Mouse (Mus musculus) CD4-positive, CD25-positive, alpha-beta regulatory T cell, adult 2 months (primary cell): Measurements from ENCODE around the gene Camk1d.
A peak's percentile ranks its signal among the peaks of the same experiment; 100 is the strongest.
"Not testable (repeated sequence)": the region's sequence is repeated elsewhere in the genome, so short reads cannot be mapped to it uniquely, and the experiment has no call there.

Experiments
- DNase-seq: peaks from one replicate; pipeline ENCODE4 v3.0.0-alpha.2; 2012; ENCODE audit warnings: low read depth, low spot score

Gene Camk1d

DNA sequence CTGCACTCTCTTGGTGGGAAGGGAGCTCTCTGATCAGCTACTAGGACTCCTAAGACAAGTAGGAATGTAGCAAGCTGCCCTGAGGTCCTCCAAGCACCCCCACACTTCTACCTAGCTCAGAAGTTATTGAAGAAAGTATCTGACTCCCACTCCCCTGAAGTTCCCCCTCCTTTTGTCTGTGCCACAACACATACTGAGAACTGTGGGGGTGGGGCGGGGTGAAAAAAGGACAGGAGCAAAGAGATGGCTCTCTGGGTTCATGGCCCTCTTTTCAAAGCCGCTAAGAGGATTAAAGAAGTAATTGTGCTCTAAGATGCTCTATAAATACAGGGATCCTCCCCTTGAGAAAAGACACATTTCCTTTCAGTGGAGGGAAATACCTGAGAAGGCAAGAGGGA lies 100.0 kb downstream of the Camk1d start:
- DNase-seq: peak; percentile 12

DNA sequence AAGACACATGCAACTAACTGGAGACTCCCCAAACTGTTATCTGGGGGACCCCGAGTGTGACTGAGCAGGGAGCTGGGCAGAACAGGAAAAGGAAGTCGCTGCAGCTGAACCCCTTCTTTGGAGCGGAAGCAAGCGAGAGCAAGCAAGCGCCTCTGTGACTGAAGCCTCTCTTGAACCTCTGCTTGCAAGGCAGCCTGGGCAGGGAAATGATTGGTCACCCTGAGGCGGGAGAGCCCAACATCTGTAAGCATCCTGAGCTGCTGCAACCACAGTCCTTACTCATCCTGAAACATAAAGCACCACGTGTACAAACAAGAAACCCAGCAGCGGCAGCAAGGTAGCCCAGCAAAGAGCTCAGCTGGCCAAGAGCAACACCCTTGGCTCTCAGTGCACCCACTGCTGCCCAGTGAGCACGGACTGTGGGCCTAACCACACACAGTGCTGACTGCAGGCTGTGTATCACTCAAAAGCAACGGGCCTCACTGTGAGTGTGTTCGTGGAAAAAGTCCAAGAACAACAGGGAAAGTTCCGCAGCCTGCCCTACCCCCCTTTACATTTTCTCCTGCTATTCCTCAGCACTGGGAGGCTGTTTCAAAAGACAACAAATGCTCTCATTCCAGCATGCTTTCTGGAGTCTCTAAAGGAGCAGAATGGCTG lies 100.5 kb downstream of the Camk1d start:
- DNase-seq: peak; percentile 62

DNA sequence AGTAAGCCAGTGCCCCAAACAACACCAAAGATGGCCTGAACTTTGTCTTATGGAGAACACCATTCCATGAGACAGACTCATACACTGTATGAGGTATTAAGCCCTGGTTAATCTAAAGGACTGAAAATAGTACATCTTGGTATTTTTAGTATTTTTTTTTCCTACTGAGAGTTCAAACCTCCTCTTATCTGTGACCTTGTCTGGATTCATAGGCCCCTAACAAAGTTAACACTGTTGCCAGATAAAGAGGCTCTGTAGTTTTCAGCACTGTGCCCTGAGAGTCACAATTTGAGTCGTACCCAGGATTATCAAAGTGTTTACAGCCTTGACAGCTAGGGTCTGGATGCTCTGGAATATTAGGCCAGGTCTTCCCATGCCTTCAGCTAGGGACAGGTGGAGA lies 102.7 kb downstream of the Camk1d start:
- DNase-seq: no peak

DNA sequence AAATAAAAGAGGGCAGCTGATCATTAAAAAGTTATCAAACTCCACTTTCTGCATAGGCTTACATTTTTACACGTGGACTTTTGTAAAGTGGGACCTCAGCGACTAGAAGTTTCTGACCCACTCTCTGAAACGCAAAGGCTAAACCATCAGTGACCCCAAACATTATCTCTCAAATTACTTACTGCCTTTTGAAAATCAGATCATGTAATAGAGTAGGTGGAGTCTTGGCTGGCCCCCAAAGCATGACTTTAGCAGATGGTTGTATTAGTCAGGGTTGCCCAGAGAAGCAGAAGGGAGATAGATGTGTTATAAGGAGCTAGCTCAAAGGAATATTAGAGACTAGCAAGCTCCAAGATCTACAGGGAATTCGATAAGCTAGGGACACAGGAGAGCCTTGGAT lies 103.8 kb downstream of the Camk1d start:
- DNase-seq: no peak

DNA sequence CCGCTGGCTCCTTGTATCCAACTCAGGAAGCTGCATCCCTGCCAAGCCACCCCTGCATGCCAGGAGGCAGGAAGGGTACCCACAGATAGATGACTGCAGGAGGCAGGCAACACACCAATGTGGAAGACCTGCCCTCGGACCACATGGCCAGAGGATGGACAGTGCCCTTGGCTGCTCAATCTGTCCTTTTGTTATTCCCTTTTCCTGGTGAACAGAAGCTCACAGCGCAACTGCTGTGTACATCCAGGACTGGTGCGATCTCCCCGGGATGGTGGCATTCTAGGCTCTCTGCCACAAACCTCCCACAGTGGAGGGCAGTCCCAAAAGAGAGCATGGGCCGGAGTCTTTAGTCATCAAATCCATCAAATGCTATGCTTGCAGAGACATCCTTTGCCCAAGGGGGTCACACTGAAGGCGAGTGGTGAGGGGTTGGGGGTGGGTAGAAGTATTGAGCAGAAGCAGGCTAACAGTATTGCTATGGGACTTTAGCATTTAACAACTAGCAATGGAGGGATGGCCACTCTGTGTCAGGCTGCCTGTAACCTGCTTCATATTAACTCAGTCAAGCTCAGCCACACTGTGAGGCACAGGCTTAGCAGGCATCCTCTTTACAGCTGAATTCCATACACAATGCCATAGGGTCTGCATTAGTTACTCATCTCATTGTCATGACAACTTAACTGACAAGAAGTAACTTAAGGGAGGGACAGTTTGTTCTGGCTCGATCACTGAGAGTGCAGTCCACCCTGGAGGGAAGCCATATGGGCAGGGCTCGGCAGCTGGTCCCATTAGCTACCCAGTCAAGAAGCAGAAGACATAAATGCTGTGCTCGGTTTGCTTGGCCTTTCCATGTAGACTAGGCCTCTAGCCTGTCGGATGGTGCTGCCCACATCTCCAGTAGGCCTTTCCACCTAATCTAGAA lies 106.1 kb downstream of the Camk1d start:
- DNase-seq: no peak

DNA sequence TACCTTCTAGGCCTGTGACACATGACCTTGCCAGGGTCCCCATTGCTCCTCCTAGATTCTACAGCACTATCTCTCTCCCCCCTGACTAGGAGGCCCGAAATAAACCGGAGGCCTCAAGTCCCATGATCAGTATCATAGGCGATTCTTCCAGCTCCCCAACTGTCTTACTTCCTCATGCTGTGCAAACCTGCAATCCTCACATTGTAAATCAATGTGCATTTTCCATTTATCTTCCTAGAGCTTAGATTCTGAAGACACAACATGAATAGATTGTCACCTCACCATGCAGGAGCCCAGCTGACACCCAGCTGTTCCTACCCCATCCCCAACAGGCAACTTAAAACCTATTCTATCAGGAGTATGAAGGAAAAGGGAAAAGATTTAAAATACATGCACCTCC lies 108.5 kb downstream of the Camk1d start:
- no peak for DNase-seq

DNA sequence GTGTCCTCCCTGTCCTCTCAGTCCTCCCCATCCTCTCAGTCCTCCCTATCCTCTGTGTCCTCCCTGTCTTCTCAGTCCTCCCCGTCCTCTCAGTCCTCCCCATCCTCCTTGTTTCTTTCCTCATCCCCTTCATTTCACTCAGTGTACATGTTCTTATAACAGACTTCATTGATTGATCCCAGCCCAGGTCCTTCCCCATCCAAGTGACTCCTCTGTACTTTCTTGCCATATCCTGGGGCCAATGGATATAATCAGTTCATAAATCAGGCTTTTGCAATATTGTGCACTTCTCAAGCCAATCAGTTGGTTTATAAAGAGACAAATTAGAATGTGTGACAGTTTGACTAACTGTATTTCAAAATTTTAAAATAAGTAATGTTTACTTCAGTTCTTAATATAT lies 112.3 kb downstream of the Camk1d start:
- DNase-seq: no peak

DNA sequence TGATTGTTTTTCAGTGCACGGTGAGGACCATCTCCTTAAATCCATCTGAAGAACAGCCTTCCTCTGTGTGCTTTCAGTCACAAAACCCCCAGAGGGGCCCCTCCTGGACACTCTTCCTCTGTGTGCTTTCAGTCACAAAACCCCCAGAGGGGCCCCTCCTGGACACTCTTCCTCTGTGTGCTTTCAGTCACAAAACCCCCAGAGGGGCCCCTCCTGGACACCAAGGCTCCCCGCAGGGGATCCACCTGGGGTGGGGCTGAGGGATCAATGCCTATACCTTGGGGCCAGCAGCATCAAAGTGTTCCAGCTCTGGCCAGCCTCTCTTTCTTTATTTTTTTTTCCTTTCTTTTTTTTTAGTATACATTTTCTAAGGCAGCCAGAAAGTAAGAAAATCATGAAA lies 113.1 kb downstream of the Camk1d start:
- not testable (repeated sequence) for DNase-seq

DNA sequence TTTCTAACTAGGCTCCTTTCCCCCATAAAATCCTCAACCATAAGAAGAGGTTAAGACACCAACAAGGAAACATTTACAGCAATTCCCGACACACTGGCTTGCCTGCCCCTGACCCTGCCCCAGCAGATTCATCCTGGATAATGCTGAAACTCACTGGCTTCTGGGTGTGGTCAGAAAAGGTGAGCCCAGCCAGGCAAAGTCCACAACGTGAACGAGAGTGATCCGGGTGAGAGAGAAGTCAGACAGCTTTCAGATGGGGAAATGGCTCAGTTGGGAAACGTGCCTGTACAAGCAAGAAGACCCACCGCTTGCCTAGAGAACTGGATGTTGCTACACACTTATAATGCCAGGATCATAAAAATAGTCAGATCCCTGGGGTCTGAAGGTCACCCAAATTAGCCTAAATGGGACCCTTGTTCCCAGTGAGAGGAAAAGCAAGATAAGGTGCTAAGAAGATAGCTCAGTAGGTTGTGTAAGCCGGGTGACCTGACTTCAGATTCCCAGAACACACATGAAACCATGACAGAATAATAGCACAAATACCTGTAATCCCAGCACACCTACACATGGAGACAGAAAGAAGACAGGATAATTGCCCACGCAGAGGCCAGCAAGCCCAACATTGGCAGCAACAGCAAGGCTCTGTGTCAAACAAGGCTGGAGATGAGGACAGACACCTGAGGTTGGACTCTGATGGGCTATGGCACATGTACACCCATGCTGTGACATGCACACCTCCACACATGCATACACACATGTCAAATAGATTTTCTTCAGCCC lies 113.9 kb downstream of the Camk1d start:
- DNase-seq: no peak

DNA sequence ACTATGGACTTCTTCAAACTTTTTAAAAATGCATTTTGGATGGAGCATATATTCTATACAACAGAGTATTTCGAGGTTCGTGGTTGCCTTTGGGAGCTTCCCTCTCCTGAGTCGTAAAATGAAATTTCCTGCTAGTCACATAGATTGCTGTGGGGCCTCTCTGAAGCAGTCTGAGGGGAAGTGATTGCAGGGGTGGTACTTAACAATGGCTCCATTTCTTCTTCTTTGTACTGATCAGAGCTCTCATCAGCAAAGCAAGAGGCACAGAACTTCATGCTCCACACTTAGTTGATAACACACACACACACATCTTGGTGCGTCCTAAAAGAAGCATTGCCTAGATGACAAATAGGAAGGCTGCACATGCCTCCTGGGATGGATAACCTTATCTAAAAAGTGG lies 114.6 kb downstream of the Camk1d start:
- DNase-seq: no peak

DNA sequence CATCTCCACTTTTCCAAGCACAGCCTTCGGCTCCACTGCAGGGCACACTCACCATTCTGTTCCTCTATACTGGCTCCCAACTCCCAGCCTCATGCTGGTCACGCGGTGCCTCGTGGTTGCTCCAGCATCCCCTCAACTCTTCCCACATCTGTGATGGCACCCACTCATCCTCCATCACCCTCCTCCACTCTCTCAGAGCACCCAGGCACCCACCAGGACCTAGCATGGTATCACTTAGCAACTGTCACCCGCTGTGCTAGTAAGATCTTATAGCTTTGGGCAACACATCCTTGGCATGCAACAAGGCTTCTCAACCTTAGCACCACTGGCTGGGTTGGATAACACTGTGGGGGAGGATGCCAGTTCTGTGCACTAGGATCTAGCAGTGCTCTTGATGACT lies 115.8 kb downstream of the Camk1d start:
- no peak for DNase-seq

DNA sequence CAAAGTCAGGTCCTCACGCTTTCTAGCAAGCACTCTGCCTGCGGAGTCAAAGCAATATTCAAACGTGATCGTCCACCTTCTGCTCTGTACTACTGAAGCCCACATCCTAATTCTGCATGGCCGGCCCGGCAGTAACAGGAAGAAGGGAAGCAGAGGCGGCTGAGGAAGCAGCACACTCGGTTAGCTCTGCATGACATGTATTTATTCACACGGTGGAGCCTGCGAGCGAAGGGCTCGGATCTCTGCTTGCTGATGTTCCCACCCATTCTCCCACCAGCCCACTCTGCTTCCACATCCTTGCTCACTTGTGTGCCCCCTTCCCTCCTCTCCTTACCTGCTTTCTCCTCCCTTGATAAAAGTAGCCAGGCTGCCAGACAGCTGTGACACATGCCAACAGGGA lies 117.4 kb downstream of the Camk1d start:
- peak; percentile 15 for DNase-seq

DNA sequence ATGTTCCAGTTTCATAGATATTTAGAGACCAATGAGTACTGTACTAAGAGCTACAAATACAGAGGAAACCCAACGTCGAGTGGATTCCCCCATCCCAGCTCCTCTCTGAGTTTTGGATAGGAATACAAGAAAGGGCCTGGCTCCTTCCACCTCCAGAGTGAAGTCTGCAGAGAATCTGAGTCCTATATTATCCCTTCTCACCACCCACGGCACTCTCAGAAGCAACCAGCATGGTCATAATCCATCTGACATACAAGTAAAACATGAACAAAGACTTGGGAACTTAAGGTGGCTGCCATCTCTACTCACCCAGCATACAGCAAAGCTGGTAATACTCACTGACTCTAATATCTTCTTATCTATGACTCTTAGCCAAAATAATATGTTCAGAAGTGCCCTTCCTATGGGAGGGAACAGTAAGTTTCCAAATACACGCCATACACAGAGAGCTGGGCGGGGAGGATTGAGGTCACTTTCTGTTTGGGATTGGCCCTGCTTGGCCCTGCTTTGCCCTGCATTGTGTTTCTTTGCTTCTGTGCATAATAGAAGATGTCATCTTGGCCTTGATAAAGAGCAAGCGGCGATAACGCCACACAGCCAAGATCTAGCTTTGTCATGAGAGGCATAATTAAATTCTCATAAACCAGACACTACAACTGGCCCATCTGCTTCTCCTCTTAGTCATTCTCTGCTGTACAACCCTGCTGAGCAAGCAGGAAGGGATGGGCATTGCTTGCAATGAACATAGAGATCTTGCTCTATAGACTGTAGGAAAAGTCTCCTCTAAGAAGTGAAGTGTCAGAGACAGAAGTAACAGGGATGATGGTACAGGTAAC lies 118.7 kb downstream of the Camk1d start:
- DNase-seq: no peak

DNA sequence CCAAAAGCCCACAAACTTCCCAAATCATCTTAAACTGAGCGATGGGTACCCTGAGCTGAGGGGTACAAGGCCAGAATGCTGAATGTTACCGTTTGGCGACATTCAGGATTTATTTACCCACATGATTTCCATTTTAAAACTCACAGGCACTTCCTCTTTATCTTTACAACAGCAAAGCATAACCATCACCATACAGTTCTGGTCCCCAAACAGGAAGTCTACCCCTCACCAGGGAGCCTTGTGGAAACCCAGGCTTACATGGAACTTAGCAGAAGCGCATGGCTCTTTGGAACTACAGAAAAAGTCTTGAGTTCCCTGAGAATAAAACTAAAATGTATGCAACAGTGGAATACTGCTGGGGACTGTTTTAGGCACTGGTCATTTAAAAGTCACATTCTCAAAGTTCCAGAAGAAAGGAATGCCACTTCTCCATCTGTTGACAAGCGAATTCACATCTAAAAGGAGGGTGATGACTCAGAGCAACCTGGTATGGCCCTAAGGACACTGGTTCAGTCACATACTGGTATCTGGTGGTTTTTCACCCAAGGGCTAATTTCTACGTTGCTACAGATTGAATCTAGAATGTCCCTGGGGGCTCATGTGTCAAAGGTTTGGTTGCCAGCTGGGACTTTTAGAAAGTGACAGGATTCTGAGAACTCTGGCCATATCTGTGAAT lies 121.7 kb downstream of the Camk1d start:
- no peak for DNase-seq

DNA sequence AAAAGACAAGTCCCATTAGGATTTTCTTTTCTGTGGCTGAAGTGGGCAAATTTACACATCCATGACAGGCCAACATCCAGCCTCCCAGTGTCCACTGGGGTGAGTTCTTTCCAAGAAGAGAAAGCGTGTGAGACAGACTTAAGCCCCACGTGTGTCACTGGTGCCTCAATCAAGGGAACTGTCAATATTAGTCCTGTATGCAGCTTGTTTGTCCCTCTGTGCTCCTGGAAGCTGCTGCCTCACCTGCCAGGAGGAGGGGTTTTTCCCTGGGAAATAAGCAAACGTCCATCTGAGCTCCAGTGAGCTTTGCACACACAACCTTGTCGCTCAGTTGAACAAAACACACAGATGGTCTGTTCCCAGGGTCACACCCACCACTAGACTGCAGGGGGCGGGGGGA lies 124.2 kb downstream of the Camk1d start:
- DNase-seq: no peak

DNA sequence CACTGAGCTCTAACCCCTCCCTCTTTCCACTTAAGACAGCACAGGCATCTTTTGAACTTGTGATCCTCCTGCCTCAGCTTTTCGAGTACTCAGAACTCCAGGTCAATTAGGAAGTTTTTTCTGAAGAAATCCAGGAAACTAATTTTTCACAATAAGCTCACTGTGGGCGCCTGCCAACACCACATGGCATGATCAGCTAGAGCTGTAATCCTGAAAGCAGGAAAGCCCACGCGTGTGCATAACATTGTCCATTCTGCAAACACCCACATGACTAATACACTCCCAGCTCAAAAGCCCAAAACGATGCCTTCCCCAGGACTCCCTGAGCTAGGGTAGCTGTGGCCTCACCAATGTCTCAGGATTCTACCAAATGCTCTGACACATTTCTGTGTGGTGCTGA lies 125.2 kb downstream of the Camk1d start:
- DNase-seq: no peak

DNA sequence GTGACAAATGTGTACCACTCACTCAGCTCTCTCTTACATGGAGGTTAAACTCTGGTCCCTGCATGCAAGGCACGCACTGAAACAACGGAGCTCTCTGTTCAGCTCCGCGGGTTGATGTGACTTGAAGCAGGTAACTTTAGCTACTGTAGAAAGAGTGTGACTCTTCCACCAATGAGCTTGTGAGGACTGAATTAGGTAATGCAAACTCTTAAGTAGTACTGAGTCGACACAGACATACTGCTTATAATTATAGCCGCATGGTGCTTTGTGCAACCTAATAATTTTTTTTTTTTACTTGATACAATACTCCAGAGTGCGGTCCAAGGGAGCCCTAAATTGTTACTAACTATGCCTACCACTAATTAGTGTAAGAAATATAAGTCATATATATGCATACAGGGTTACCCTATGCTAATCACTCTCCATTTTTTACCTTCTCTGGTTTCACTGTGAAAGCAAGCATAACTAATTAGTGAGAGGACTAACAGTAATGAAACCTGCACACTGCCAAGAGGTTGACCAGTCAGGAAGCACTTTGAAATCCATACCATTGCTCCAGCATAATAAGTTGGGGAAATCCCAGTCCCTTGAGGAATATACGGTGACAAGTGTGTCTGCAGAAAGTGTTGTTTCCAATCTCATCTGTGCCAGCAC lies 125.9 kb downstream of the Camk1d start:
- DNase-seq: no peak

DNA sequence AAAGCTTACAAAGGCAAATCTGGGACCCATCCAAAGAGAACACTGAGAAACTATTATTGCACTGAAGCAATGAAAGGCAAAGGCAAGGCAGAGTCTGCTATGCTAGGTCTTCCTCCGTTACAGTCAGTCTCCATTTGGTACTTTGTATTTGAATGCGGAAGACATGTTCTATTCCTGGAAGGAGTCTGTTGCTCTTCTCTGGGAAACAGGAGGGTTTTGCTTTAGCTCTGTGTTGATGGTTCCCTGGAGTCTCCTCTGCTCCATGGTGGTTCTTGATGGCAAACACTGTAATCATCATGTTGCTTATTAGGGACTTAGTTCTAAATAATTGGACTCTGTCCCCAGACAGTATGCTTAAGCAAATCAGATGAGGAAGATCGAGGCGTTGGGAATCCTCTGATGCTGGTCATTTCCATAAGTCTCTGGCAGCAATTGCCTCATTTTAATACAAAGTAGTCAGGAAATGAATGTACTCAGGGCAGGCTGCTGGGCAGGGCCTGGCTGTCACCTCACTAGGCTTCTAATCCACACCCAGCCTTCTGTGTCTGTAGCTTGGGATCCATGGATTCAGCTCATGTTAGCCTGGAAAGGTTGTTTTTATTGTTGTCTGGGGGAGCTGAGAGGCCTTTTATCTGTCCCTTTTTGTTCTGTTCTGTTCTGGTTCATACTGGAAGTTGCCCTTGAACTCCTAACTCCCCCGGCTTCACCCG lies 129.8 kb downstream of the Camk1d start:
- no peak for DNase-seq

DNA sequence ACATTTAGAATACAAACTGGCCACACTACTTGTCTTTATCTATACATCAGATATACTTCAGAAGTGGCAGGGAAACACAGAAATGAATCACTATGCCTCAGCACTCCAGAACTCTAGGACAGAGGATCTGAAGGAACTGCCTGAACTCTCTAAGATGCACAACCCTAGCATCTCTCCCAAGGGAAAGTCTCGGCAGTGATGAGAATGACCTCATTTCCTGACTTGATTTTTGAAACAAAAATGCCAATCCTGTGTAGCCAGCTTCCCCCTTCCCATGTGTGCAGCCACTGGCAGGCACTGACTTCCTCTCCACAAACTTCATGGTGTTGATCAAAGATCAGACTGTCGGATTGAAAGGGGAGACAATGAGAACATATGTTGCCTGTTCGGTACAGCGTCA lies 134.9 kb downstream of the Camk1d start:
- DNase-seq: no peak
